Mouse (Mus musculus) embryo, embryonic 11 days (tissue): Measurements from ENCODE around the gene Gpsm1.

Experiments
- DNase-seq: peaks from one replicate; pipeline ENCODE4 v3.0.0-alpha.2; 2015

The Gpsm1 gene

GRCm38 (mm10) chr2:26313394-26313793 is 1.9 kb upstream of the Gpsm1 start:
- DNase-seq: no peak

- peak; percentile 80 for DNase-seq
Measured at GRCm38 (mm10) chr2:26314281-26315071, 839 bp upstream of the Gpsm1 start.

DNA sequence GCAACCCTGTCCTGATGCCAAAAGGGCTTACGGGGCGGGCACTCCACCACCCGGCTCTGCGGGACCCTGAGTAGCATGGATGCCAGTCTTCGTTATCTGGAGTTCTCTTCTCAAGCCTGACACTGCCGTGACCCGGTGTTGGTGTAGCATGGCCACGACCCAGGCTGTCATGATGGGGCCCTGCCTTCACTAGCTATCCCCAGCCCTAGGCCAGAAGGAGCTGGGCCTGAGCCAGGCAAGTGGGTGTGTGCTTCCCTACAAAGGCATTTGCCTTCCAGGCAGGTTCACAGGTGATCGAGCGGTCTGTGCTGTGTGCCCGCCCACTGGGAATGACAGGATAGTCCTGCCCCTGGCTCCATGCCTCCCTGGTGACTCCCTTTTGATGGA is 603 bp downstream of the Gpsm1 start:
- no peak for DNase-seq

DNA sequence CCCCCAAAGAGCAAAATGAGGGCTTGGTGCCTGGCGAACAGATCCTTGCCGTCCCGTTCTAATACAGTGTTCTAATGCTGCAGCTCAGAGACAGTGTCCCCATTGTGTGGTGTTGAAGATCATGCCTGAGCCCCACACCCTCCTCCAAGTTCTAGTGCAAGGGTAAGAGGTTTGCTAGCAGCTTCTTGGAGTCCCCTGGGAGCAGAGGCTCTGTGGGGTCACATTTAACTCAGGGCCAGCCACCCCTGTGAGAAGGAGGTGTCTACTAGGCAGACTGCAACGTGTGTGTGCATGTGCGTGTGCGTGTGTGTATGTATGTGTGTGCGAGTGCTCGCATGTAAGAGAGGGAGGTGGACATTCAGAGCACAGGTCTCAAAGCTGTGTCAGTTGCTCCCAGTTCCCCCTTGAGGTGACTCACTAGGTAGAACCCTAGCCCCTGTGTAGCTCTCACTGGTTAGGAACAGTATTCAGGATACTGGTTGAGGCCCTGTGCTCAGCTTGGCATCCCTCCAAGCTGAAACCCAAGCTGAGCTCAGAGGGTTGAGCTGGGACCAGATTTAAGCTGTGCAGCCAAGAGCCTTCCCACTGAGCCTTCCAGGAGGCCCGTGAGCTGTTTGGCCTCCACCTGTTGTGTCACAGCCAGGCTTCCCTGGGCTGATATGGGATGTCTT is 1.4 kb downstream of the Gpsm1 start:
- peak; percentile 18 for DNase-seq

GRCm38 (mm10) chr2:26317371-26317770 is 2.1 kb downstream of the Gpsm1 start:
- no peak for DNase-seq

DNA sequence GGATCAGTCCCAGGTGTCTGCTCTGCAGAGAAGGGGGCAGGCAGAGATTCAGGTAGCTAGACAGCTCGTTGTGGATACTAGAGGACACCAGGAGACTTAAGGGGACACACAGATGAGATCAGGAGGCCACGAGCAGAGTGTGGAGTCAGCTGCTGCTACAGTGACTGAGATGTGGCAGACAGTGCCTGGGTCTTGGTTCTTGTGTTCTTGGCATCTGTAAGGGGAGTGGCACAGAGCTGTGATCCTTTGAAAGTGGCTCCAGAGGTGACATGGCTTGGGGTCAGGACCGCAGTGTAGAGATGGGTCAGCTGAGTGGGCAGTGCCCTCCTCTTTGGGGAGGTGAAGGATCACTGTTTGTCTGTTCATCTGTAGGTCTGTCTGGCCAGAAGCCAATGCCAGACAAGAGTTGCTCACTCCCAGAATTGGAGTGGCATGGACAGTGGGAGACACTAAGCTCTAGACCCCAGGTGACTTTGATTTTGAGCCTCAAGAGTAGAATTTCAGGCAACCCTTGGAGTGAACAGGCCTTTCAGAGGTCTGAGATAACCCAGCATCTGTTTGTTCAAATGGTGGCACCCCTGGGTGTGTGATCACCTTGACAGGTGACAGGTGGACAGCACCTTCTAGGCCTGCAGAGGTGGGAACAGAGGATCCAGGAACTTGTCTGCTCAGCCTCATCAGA is 2.8 kb downstream of the Gpsm1 start:
- no peak for DNase-seq

DNA sequence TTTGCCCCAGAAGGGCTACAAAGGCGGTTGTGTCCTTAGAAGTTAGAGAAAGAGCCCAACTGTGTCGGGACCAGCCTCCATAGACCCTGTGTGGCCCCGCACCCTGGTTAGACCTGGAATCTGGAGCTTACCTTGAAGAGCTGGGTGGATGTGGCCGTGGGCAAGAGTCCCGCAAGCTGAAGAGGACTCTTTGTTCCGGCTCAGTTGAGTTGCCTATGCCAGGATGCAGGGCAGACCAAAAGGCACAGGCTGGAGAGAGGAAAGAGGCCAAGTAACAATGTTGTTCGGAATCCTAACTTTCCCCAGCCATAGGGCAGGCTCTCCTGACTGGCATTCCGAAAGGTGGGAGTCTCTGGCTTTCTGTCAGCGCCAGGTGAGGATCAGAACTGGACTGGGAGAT is 3.8 kb downstream of the Gpsm1 start:
- DNase-seq: no peak

DNA sequence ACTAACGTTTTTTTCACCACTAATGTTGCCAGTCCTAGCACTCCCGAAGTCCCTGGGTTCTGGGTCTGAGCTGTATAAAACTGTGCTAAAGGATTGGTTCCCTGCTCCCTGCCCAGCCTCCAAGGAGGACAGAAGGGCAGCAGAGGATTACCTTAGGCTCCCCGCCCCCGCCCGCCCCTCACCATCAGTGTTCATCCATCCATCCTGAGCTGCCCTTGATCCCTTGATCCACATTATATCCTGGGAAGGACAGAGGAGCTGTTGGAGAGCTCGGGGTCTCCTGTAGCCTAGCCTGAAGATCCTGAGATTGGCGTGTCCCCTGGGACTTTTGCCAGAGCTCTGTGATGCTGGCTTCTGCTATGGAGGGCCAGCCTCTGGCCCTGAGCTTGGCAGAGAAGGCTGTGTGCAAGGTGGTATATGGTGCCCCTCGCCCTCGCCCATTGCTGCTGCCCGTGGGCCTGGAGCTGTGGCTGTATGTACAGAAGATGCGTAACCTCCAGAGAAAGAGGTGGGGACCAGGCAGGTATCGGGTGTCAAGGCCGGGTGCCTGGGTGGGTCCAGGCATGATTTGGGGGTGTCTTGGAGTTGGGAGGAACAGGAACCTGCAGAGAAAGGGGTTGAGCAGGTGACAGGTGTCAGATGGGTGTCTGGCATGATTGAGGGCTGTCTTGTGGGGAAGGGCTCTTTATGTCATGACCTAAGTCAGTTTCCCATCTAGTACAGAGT is 4.4 kb downstream of the Gpsm1 start:
- no peak for DNase-seq

DNA sequence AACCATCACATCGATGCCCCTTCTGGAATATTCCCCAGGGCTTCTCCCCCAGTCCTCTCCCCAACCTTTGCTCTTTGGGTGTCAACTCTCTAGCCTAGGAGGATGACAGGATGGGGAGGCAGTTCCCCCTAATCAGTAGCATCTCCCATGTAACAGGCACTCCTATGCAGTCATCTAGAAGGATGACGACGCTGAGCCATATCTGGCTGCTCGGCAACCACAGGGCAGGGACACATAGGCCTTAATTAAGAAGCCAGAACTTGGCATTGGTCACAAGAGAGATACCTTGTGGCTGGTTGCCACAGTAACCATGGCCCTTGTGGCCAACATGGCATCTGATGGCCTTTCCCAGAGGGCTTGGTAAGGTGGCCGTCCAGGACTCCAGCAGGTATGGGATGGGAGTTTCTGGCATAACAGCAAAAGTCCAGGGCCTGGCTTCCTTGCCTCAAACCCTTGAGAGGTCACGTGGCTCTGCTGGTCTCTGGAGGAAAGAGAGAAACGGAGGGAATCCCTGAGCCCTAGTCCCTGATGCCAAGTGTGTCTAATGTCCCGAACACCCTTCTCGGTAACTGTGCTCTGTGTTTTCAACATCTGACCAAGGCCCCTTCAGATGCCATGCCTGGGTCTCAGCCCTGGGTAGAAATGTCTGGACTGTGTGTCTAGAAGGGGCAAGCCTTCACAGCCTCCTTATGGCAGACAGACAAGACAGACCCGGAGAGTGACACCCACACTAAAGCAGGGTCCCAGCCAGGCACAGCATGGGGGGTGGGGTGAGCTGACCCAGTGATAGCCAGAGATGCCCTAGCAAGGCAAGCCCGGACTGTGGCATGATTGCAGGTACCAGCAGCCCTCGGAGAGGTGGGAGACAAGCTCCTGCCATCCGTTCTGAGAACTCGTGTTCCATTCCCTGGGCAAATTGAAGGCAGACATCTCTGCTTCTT is 5.2 kb downstream of the Gpsm1 start:
- no peak for DNase-seq

DNA sequence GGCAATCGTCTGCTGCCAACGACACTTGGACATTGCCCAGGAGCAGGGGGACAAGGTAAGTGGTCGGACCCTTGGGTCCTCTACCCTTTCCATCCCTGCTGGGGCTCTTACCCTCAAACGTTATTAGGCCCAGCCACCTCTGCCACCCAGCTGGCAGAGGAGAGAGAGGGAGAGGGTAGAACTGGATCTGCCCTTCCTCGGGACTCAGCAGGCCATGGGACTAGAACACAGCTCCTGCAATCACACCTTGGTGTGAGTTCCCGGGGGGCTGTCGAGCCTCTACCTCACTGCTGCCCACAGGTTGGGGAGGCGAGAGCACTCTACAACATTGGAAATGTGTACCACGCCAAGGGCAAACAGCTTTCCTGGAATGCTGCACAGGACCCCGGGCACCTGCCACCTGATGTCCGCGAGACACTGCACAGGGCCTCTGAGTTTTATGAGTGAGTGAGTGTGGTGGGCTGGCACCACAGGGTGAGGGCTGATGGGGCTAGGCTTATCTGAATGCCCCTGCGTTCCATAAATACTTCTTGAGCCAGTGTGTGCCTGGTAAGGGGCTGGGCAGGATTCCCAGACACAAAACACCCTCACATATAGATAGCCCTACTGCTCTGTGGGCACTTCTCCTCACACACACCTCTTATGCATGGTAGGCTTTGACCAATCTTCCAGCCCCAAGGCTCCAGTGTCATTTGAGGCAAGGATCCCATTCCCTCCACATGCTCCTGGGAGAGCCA is 8.4 kb downstream of the Gpsm1 start:
- DNase-seq: no peak

DNA sequence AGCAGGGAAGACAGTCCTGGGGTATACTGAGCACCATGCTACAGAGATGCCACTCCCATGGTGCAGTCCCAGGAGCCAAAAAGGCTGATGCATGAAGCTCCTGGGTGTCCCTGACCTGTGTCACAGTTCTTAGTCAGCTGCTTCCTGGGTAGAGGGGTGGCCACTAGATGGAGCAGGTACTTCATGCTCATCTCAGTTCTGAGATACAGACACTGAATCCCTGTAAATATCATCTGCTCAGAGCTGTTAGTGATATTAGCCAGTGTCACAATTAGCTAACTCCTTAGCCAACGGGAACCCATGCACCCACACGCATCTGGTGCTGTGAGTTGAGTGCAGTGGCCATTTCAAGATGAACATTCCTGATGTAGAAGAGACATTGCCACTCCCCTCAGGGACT is 9.6 kb downstream of the Gpsm1 start:
- peak; percentile 21 for DNase-seq

- peak; percentile 79 for DNase-seq
Measured at GRCm38 (mm10) chr2:26325386-26326181, 10.3 kb downstream of the Gpsm1 start.

- DNase-seq: no peak
Measured at GRCm38 (mm10) chr2:26327852-26328251, 12.5 kb downstream of the Gpsm1 start.

DNA sequence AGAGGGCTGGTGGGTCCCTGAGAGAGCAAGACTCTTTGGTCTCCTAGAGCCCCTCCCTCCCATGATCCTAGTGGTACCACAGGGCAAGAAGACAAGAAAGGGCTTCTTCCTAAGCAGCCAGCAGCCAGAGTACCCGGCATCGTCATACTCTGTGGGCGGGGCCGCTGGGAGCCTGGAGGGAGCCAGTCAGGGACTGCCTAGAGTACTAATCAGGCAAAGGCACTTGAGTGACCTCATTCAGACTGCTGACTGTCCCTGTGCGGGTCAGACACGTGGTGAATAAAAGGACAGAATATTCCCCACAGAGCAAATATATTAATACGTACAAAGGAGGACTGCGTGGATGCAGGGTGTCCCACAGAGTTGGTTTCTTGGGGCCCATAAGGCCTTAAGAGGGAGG is 14.1 kb downstream of the Gpsm1 start:
- DNase-seq: peak; percentile 18

- no peak for DNase-seq
Measured at GRCm38 (mm10) chr2:26330056-26330468, 14.7 kb downstream of the Gpsm1 start.

DNA sequence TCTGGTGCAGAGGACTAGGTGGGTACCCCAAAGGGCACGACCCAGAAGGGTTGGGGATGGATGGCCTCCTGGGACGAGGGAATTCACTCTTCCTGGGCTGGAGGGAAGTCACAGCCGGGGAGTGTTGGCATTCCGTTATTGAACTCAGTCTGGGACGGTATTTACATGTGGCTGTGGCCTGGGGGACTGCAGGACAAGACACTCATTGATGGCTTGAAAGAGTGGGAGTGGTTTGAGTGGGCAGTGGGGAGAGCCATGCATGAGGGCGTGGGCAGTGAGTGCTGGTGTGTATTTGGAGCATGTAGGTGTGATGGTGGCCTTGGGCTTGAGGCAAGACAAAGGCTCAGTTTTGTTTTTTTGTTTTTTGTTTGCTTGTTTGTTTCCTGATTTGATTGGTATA is 15.4 kb downstream of the Gpsm1 start:
- DNase-seq: no peak

DNA sequence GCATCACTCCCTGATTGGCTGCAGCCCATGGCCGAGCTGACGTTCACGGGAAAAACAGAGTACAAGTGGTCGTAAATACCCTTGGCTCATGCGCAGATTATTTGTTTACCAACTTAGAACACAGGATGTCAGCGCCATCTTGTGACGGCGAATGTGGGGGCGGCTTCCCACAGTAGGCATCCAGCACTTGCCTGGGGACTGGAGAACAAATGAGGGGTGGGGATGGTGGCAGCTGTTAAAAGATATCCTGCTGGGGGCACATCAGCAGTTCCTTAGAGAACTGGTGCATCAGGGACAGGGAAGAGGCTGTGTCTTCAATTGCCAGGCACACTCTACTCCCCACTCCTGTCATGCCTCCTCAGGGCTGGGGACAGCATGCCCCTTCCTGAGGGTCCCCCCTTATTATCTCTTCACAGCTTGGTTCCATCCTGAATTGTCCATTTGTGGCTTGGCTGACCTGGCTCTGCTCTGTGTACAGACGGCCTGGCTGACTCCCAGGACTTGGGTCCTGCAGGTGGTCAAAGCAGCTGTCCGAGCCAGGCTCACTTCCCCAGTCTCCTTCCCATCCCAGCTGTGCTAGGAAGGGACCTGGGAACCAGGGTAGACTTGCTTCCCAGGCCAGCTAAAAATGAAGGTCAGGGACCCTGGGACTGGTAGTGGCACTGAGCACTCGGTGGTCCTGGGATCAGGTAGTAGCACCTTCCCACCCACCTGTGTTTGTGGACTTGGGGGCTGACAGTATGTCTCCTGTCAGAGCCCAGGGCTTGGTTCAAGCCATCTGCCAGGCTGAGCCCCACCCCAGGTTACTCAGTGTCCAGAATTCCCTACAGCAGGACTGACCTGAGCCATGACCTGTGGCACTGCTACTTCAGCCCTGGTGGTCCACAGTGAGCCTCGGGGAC is 23.2 kb downstream of the Gpsm1 start:
- DNase-seq: no peak

GRCm38 (mm10) chr2:26339204-26339551 is 23.9 kb downstream of the Gpsm1 start:
- no peak for DNase-seq

- no peak for DNase-seq
Measured at GRCm38 (mm10) chr2:26341510-26341981, 26.2 kb downstream of the Gpsm1 start.
